Mouse (Mus musculus) ES-Bruce4 (cell line): ENCODE measurements at regions not wholly inside any gene's neighbourhood (a gene's known extent, or its start where the extent isn't known, plus 50 kb on each side); places are given as distances from the start of the nearest gene placed in this dataset.

Experiments
- CTCF ChIP-seq: IDR thresholded peaks from one replicate; pipeline ENCODE4 v1.8.1; 2011; ENCODE audit warnings: low read depth, low read length
- EP300 ChIP-seq: IDR thresholded peaks from 2 replicates; pipeline ENCODE4 v1.6.1; 2011; ENCODE audit warnings: low read depth, low read length; ENCODE audit not compliant: insufficient read depth
- POLR2A ChIP-seq: IDR thresholded peaks from one replicate; pipeline ENCODE4 v1.8.1; 2011; ENCODE audit warnings: low read length; ENCODE audit not compliant: insufficient read depth

DNA sequence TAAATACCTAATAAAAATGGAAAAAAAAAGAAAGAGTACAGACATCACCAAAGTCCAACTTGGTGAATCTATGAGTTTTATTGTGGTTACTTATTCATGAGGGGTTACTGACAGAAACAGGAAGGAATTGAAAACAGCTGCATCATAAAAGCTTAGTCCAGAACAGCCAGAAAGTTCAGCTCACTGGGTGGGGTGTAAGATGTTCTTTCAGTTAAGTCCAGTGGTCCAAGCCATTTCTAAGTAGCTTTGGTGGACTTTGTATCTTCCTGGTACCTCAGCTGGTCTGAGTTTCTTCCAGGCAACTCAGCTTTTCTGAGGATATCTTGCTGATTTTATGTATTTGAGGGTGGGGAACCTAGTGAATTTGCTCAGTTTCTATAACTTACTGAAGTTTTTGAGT is 731.3 kb downstream of the Mat2b start:
- TF ChIP-seq EP300 (no peak), CTCF (no peak), POLR2A (no peak)
